Mouse (Mus musculus): ENCODE results near the gene Pik3r1. TPM values are rescaled to one million over a fixed set of nuclear protein-coding genes. Genes with fewer than 3 reads are reported as not detected.

The Pik3r1 gene
- polyA plus RNA-seq, 1 experiment from 2014 or later, result 24.9 TPM

DNA sequence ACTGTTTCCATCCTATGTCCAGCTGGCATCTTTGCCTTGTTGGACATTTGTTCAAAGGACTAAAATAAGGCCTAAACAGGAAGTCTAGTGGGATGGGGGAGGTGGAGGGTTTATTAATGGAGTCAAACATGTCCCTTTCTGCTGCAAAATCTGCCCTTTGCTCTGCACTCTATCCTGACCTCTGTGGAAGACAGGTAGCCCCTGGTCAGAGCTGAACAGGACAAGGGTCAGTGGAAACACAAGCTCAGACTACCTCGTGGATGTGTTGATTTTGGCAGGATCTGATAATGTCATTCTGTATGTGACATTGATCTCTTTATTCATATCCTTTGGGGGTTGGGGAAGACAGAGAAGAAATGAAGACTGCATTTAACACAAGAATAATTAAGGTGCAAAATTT lies 132.2 kb downstream of the Pik3r1 start:
- WGBS, result 38% methylated on average over 1 of the region's 1 CpGs
- no peak overlapping the region for H3K4me3 ChIP-seq (ENCODE audit: low read length)

DNA sequence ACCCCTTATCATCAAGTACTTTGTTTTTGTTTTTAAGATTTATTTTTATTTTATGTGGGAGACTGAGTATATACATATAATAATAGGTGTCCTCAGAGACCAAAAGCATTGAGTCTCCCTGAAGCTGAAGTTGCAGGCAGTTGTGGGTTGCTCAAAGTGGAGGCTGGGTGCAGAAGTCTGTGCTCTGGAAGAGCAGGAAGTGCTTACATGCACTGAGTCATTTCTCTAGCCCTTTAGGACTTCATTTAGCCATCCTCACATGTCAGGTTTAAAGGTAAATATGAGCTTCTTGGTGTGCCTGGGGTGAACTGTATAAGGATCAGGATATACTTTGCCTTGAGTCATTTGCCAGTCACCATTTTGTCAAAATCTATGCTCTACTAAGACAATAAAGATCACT lies 133.6 kb downstream of the Pik3r1 start:
- Histone ChIP-seq H3K4me3 (ENCODE audit: low read length) (no peak overlapping the region), H3K4me2 (ENCODE audit: low read depth, low read length) (no peak overlapping the region), H3K9ac (ENCODE audit: low read length) (no peak overlapping the region), H3K36me3 (ENCODE audit: control insufficient read depth, insufficient read depth) (no peaks in the 10 kb centered on the region), H3K27ac (ENCODE audit: low read length) (no peak overlapping the region), H3K27me3 (ENCODE audit: control insufficient read depth, insufficient read depth, low read length) (no peaks in the 10 kb centered on the region), H3K4me1 (ENCODE audit: control insufficient read depth, insufficient read depth, low read length) (no peaks in the 10 kb centered on the region), H3K9me3 (replicated peaks; ENCODE audit: control insufficient read depth, low read length) (no peaks in the 10 kb centered on the region)
- no peak for ATAC-seq (replicated peaks; ENCODE audit: extremely low read depth, insufficient read depth, low FRiP score)

More for the DNA sequence above, 132.2 kb downstream of the Pik3r1 start:
- Histone ChIP-seq H3K36me3 (ENCODE audit: control insufficient read depth, insufficient read depth) (no peaks in the 10 kb centered on the region), H3K4me2 (ENCODE audit: low read depth, low read length) (no peak overlapping the region), H3K27me3 (ENCODE audit: control insufficient read depth, insufficient read depth, low read length) (no peaks in the 10 kb centered on the region), H3K9ac (ENCODE audit: low read length) (no peak overlapping the region), H3K9me3 (replicated peaks; ENCODE audit: control insufficient read depth, low read length) (no peaks in the 10 kb centered on the region), H3K27ac (ENCODE audit: low read length) (no peak overlapping the region), H3K4me1 (ENCODE audit: control insufficient read depth, insufficient read depth, low read length) (no peaks in the 10 kb centered on the region)
- no peak for ATAC-seq (replicated peaks; ENCODE audit: extremely low read depth, insufficient read depth, low FRiP score)

DNA sequence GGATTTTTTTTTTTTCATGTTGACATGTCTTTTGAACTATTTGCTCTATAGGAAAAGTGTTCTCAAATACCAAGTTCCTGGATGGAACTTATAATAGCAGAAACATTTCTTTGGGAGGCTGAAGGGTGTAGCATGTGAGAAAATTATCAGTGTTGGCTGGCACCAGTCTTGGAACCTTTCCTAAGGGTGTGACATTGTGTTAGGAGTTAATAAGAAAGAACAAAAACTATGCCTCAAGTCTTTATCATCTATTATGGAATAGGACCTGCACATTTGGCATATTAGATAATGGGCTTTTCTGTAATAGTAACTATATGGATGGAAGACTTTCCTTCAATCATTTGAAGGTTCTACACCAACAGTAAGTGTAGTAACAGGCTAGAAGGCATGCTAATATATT lies 134.4 kb downstream of the Pik3r1 start:
- Histone ChIP-seq H3K27me3 (ENCODE audit: control insufficient read depth, insufficient read depth, low read length) (no peaks in the 10 kb centered on the region), H3K4me2 (ENCODE audit: low read depth, low read length) (no peak overlapping the region), H3K36me3 (ENCODE audit: control insufficient read depth, insufficient read depth) (no peaks in the 10 kb centered on the region), H3K4me1 (ENCODE audit: control insufficient read depth, insufficient read depth, low read length) (no peaks in the 10 kb centered on the region), H3K4me3 (ENCODE audit: low read length) (no peak overlapping the region), H3K9ac (ENCODE audit: low read length) (no peak overlapping the region), H3K9me3 (replicated peaks; ENCODE audit: control insufficient read depth, low read length) (no peaks in the 10 kb centered on the region), H3K27ac (ENCODE audit: low read length) (no peak overlapping the region)
- ATAC-seq (replicated peaks; ENCODE audit: extremely low read depth, insufficient read depth, low FRiP score), result no peak

DNA sequence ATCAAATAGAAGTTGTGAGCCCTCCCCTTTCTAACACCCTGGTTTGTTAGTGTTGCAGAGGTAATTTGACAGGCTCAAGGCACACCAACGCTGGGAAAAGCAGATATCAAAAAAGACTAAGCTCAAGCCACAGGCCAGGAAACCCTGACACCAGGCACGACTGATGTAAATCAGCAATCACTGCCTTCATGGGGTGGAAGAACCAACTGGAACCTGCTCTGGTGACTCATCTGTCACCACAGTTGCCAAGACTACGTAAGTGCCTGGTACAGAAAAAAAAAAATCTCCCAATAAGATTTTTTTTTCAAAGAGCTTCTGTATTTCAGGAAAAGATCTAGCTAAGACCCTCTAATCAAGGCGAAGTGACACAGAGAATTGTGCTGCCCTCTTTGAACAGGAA lies 135.2 kb downstream of the Pik3r1 start:
- no peak overlapping the region for H3K9ac ChIP-seq (ENCODE audit: low read length)
- H3K27me3 ChIP-seq (ENCODE audit: control insufficient read depth, insufficient read depth, low read length), result no peaks in the 10 kb centered on the region
- H3K27ac ChIP-seq (ENCODE audit: low read length), result no peak overlapping the region
- no peaks in the 10 kb centered on the region for H3K9me3 ChIP-seq (replicated peaks; ENCODE audit: control insufficient read depth, low read length)
- 40% methylated on average over 4 of the region's 4 CpGs for WGBS
- H3K4me3 ChIP-seq (ENCODE audit: low read length), result no peak overlapping the region
- no peaks in the 10 kb centered on the region for H3K4me1 ChIP-seq (ENCODE audit: control insufficient read depth, insufficient read depth, low read length)
- no peaks in the 10 kb centered on the region for H3K36me3 ChIP-seq (ENCODE audit: control insufficient read depth, insufficient read depth)
- ATAC-seq (replicated peaks; ENCODE audit: extremely low read depth, insufficient read depth, low FRiP score), result no peak
- no peak overlapping the region for H3K4me2 ChIP-seq (ENCODE audit: low read depth, low read length)

DNA sequence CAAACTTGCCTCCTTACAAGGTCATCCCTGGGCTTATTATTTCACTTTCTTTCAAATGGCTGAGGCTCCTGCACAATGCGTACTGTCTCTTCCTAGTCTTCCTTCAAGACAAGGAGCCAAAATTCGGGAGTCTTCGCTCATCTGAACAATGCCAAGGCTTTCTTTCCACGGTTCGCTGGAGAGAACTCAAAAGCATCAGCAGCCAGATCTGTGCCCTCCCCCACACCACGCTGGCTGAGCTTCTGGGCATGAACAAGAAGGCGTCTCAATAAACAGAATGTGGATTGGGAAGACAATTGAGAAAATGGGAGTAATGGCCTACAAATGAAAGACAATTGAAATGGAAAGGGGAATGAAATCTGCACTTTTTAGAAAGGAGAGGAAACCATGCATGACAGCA lies 136.5 kb downstream of the Pik3r1 start:
- no peaks in the 10 kb centered on the region for H3K27me3 ChIP-seq (ENCODE audit: control insufficient read depth, insufficient read depth, low read length)
- no peaks in the 10 kb centered on the region for H3K36me3 ChIP-seq (ENCODE audit: control insufficient read depth, insufficient read depth)
- no peak overlapping the region for H3K4me3 ChIP-seq (ENCODE audit: low read length)
- no peaks in the 10 kb centered on the region for H3K4me1 ChIP-seq (ENCODE audit: control insufficient read depth, insufficient read depth, low read length)
- no peak overlapping the region for H3K9ac ChIP-seq (ENCODE audit: low read length)
- H3K27ac ChIP-seq (ENCODE audit: low read length), result no peak overlapping the region
- no peak overlapping the region for H3K4me2 ChIP-seq (ENCODE audit: low read depth, low read length)
- H3K9me3 ChIP-seq (replicated peaks; ENCODE audit: control insufficient read depth, low read length), result no peaks in the 10 kb centered on the region
- 83% methylated on average over 7 of the region's 7 CpGs for WGBS
- no peak for ATAC-seq (replicated peaks; ENCODE audit: extremely low read depth, insufficient read depth, low FRiP score)

Data from heart, embryonic 16.5 days (tissue).